Mouse (Mus musculus) right cerebral cortex, postnatal 36 days (tissue): Measurements from ENCODE around the gene Rhof.

Source experiments
- DNase-seq, 2 experiments: peaks; one replicate each; pipeline ENCODE4 v3.0.0; 2022; ENCODE audit warnings: low spot score in 2 of 2, mixed read lengths in 1 of 2

Rhof gene

GRCm38 (mm10) chr5:123148073-123148722 is 15.7 kb upstream of the Rhof start:
- no peak for DNase-seq

DNA sequence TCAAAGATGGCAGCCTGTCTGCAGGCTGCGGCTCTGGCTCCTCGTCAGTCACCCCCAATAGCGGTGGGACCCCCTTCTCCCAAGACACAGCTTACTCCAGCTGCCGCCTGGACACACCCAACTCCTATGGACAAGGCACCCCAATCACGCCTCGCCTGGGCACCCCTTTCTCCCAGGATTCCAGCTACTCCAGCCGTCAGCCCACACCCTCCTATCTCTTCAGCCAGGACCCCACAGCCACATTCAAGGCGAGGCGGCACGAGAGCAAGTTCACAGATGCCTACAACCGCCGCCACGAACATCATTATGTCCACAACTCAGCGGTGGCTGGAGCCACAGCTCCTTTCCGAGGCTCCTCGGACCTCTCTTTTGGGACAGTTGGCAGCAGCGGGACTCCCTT is 15.1 kb upstream of the Rhof start:
- no peak for DNase-seq

DNA sequence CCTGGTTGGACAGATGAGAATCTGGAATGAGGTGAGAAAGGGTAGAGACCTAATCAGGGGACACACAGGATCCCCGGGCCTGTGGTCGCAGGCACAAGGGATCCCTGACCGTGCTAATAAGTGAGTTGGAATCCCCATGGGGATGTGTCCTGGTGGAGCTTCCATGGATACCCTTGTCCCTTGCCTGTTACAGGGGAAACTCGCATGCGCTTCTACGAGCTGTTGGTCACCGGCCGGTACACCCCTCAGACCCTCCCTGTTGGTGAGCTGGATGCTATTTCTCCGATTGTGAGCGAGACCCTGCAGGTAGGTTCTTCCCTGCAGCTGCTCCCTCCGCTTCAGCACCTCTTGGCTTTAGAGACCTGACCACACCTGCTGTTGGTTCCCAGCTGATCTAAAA is 13.9 kb upstream of the Rhof start:
- DNase-seq = no peak

DNA sequence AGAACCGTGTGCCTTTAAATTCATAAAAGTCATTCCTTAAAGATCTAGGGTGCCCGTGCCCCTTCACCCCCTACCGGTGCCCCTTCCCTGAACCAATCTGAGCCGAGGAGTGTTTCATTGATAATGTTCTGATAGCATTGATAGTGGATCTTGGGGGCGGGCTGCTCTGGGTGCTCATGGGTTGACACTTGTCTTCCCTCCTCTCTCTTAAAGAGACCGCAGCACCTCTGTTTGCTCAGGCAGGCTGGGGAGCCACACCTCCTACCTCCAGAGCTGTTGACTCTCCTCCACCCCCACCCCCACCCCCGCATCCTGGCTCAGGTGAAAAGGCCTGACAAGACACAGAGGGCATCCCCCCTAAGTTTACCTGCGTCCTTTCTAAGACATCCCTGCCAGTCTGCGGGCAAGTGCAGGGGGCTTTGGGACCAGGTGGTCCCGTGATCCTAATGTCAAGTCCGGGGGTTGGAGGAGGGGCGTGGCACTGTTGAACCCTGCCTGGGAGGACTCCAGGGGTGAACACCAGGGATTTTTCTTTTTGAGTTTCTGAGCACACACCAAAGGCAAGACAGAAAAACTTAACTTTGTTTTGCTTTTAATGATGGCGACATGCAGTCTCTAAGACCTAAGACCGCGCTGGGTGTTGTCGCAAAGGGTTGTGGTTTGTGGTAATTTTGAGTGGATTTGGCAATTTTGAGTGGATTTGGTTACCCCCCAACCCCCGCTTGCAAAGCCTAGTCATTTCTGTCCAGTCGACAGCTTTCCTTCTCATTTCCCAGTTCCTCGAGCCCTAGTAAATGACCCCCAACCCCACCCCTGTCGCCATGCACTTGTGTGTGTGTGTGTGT is 12.5 kb upstream of the Rhof start:
- DNase-seq = no peak

DNA sequence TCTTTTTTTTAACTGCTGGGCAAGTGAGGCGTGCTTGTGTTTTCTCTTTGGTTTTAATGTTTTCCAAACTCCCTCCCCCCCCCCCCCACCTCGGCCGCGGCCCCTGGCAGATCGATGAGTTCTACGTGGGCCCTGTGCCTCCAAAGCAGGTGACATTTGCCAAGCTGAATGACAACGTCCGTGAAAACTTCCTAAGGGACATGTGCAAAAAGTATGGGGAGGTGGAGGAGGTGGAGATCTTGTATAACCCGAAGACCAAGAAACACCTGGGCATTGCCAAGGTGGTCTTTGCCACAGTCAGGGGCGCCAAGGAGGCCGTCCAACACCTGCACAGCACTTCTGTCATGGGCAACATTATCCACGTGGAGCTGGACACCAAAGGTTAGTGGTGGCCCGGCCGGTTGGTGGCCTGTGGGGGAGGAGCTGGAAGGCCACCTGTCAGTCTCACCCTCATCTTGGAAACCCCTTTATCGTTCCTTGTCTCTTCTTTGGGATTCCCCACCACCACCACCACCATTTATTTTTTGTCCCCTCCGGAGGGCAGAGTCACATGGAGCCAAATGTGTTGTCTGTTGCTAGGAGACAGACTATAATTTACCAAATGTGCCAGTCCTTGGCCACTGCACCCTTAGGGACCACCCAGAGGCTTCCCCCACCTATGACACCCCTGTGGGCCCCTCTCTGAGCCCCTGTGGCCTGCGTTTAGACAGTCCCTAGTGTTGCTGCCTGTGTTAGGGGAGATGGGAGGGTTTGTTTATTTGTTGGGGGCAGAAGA is 11.7 kb upstream of the Rhof start:
- DNase-seq = no peak

DNA sequence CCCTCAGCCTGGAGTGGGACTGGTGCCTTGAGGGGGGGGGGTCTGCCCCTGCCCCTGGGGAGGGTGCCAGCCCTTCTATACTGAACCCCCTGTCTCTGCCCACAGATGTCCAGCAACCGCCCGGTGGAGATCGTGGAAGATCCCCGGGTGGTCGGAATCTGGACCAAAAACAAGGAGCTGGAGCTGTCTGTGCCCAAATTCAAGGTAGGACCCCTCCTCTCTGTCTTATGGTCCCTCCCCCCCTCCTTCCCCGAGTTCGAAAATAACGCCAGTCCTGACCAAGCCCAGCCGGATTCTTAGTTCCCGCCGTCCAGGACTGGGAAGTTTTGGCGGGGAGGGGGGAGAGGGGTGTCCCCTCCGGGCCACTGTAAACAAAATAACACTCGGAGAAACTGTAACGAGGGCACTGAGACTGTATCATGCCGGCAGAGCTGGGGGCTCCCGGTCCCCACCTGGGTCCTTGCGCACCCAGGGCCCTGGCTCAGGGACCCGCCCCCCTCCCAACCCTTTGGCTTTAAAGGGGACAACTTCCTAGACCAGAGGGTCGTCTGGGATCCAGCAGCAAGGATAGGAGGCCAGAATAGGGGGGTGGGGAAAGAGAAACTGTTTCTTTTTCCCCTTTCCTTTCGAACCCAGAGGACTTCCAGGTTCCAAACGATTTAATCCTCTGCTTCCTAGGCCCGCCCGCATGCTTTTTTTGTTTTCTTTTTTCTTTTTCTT is 10.9 kb upstream of the Rhof start:
- DNase-seq = no peak

- no peak for DNase-seq
Measured at GRCm38 (mm10) chr5:123142161-123143157, 10.0 kb upstream of the Rhof start, which contains the start of gene Setd1b. Gene Setd1b (plus strand): TSS chr5:123142193.

DNA sequence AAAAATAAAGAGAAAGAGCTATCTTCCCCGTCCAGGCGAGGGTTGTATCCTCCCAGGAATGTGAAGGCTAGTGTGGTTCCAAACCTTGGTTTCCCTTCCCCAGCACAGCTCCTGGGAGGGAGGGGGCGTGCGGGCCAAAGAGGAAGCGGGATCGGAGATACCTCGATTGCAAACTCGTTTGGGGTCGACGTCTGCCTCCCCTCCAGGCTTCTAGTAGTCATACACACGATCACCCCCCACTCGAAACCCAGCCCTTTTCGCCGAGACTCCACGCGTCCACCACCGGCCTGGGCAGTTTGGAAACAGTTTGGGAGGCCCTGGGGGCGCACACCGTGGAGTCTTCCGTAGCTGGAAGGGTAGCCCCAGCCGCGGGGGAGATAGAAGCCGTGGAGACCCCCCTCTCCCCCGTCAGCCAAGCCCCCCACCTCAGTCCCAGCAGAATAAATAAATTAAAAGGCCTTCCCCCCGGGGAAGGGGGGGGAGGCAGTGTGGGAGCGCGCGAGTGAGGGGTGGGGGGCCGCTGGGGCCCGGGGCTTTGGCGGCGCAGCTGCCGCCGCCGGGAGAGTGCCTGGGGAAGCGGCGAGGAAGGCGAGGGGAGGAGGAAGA is 9.2 kb upstream of the Rhof start:
- no peak for DNase-seq

DNA sequence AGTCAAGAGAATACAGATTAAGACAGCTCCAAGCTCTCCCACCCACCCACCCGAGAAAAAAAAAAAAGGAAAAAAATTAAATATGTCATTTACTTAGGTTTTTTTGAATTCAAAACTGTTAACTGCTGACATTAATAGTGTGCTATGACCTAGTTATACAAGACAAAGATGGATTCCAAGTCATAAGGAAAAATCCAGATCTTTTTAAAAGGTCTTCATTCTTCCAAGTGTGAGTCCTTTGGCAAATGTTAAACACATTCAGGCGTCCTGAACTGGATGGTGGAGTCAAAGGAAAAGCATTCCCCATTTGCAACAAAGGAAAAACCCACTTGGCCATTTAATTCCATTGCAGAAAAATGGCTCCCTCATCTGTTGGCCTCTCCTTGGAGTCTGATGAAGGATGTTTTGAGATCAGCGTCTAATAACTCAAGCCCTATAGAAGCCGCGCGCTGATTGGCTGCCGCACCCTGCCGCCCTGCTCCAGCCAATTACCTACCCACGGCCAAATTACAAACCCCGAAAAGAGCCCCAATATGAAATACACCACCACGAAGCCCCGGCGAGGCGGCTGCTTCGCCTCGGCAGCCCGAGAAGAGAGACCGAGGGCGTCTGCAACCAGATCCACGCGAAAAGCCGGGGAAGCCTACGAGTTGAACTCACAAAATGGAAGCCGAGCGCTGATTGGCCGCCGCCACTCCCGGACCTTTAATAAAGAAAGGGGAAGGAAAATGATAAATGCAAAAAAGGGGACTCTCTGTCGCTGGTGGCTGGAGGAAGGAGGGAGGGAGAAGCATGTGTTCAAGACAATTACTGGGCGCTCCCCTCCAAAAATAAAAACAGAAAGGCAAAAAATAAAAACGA is 8.4 kb upstream of the Rhof start:
- DNase-seq = peak; percentile 92 to 94

DNA sequence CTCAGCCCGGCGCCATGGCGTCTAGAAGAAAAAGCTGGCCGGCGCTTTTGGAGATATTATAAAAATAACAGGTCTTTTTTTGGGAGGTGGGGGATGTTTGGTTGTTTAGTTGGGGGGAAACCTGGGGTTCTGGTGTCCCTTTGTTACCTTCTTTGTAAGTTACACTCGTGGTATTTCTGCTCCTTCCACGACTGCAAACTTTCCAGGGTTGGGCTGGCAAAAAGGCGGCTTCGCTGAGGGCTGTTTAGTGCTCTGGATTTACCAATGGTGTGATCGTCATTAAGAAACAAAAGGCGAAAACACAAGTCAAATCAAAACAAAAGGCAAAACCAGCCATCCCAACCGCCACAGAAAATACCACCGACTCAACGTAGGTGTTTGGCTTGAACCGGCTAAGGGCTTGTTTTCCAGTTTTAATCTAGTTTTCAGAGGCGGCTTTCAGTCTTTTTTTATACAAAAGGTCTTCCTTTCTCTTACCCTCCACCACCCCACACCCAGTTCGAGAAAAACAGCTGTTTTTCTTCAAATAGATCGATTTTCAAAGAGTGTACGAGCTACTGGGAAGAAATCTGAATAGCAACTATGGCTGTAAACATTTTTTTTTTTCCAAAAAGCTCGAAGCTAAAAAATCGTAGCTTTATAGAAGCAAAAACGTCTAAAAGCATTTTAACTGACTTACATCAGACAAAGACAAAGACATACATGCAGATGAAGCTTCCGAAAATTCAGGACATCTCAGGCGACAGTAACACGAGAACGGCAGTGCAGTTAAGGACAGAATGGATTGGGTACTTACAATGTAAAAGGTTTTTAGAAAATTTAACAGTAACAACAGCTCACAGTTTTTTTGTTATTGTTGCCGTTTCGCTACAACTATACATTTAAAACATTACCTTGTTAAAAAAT is 7.5 kb upstream of the Rhof start:
- no peak for DNase-seq

- peak; percentile 78 to 80 for DNase-seq
Measured at GRCm38 (mm10) chr5:123138953-123139721, 6.6 kb upstream of the Rhof start.

GRCm38 (mm10) chr5:123138230-123138911 is 5.9 kb upstream of the Rhof start:
- DNase-seq = no peak

GRCm38 (mm10) chr5:123137910-123138229 is 5.4 kb upstream of the Rhof start:
- DNase-seq = no peak

DNA sequence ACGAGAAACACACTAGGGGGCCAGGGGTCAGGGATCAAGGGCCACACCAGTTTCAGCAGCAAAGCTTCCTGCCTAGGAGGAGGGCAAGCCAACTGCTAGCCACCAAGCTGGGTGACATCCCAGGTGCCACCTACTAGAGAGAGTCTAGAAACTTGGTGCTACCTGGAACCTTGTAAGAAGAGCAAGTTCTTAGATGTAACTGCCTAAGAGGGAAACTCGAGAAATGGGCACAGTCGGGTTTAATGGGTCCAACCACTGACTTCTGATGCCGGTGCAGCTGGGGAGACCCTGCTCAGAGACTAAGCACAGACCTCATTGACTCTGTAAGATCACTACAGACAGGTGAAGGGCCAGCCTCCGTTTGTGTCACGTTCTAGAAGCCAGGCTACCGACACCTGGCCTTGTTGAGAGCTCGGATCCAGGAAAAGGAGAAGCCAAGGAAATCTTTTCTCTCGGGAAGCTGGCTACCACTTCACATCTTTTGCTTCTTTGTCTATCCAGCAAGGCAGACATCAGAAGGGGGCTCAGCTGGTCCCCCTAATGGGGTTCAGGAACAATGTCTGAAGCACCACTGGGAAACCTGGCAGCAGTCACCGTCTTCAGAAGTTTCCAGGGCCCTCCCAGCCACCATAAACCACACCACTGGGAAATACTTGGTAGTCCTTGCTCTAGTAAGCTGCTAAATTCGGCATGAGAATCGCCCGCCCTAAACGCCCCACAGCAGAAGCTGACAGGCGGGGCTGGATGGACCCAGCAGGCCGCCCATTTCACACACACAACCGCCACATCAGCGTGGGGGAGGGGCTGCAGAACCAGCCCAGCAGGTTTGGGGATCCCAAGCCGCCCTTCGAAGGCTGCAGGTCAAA is 4.8 kb upstream of the Rhof start:
- peak in 1 of 2 experiments; percentile 69 for DNase-seq

DNA sequence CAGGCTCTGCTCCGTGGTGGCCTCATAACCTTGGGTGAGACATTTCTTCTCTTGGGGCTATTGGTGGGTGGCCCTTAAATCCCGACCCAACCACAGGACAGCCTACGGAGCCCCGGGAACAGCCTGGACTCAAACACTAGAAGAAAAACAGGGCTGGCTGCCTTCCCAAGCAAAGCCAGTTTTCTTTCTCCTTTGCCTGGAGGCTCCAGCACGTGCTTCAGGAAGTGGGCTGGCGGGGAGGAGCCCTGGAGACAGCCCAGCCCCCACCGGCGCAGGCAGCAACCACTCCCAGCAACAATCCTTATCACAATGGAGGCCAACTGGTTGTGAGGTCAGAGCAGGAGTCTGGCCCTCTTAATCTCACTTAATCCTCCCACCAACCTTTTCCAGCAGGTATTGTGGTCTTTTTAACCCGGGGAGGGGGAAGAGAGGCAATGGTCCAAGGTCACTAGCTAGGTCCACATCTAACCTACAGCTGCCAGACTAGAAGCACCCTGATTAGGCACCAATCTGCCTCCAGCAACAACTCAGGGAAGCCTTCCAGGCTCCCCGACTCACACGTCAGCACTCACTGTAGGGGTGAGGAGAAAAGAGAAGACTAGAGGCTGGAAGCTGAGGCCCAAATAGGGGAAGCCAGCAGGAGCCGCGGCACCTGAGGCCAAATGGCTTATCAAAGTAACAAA is 4.0 kb upstream of the Rhof start:
- DNase-seq = peak; percentile 84 to 91
